ENCODE assay signal across 29 mouse cellular contexts in genomic region chr11:5965865-5966264, GRCm38 (mm10). TPM values are rescaled to one million over a fixed set of nuclear protein-coding genes. Genes with fewer than 3 reads are reported as not detected.
DNase-seq lines count a peak whose midpoint lies in the region; ATAC-seq and TF ChIP-seq lines count a peak whose summit lies in the region.
"Had no signal": no experiment of that assay in that cellular context is flagged by ENCODE, and none has a peak within 500 bp of the region (broad histone marks: within the 10 kb centered on the region; RNA-seq: fewer than 3 reads in every experiment).

No protein-coding gene starts in this region.

- no peak overlapping the region for H3K27ac ChIP-seq in gastrocnemius, adult 2 months
- H3K27ac ChIP-seq: embryonic facial prominence, embryonic 10.5 days; embryonic facial prominence, embryonic 15.5 days; forebrain, embryonic 12.5 days; hindbrain, embryonic 10.5 days; hindbrain, embryonic 15.5 days; liver, embryonic 14.5 days; midbrain, embryonic 10.5 days; midbrain, embryonic 15.5 days; neural tube, embryonic 15.5 days; stomach, postnatal 0 days had no signal

- ATAC-seq in megakaryocyte progenitor cell, adult 5-6 weeks (replicated peaks; ENCODE audit: poor library complexity): no peak
- ATAC-seq: inflammation-experienced regulatory T-cells, adult 6 months; midbrain, embryonic 15.5 days; Patski had no signal

- peak; percentile 18 for DNase-seq in cerebellum, adult 9-11 months
- DNase-seq in cerebellum, adult 8-10 months: no peak
- DNase-seq in gastrocnemius, adult 2 months: peak; percentile 8
- no peak for DNase-seq in gastrocnemius, postnatal 14 days
- peak; percentile 25 for DNase-seq in R1 (ENCODE audit: low read depth, low spot score)
- DNase-seq in brain, embryonic 14.5 days (ENCODE audit: low read depth): peak; percentile 16
- DNase-seq: adrenal gland, postnatal 25 days; heart, postnatal 14 days; kidney, adult 11 months; kidney, postnatal 14 days; liver; lung, adult 2 months; lung, postnatal 14 days; thymus, adult 18-20 months; thymus, postnatal 25 days had no signal

- H3K4me3 ChIP-seq in gastrocnemius, adult 2 months: no peak overlapping the region
- H3K4me3 ChIP-seq: embryonic facial prominence, embryonic 10.5 days; embryonic facial prominence, embryonic 15.5 days; forebrain, embryonic 12.5 days; hindbrain, embryonic 10.5 days; hindbrain, embryonic 15.5 days; midbrain, embryonic 10.5 days; midbrain, embryonic 15.5 days; neural tube, embryonic 15.5 days had no signal

- no peak for TF ChIP-seq CTCF in gastrocnemius, adult 2 months (IDR thresholded peaks at IDR 0.05)
- no peak for TF ChIP-seq CTCF in brain, embryonic 14.5 days (IDR thresholded peaks at IDR 0.05; ENCODE audit: borderline replicate concordance, extremely low read depth, insufficient read depth, insufficient read length)

- intact Hi-C loops in gastrocnemius, adult 2 months (cut with DNase I): no loop called here
- intact Hi-C loops in gastrocnemius, postnatal 14 days (cut with DNase I; ENCODE audit: low total_unique reads): no loop called here

- no peak for TF ChIP-seq POLR2A in brain, embryonic 14.5 days (IDR thresholded peaks at IDR 0.05; ENCODE audit: borderline replicate concordance, extremely low read depth, insufficient read depth, insufficient read length, poor library complexity, severe bottlenecking)

RNA-seq across cellular contexts. Expression of gene Ykt6, which starts 10.4 kb away (rescaled TPM):
- 10 to 100 TPM; 37.0 to 46.7 TPM for total RNA-seq in gastrocnemius, adult 2 months (2021)
- total RNA-seq in gastrocnemius, postnatal 14 days (2021): 10 to 100 TPM; 36.2 to 38.8 TPM
- 74.7 and 106 TPM in 2 replicates for polyA plus RNA-seq in brain, embryonic 14.5 days (2012; rRNA removed)
- total RNA-seq in megakaryocyte progenitor cell, adult 5-6 weeks (2015): 17.4 and 18.2 TPM in 2 replicates
- 44.4 and 48.7 TPM in 2 replicates for total RNA-seq in megakaryocyte progenitor cell, adult 5-6 weeks (2017)

RNA-seq across cellular contexts. Expression of gene Gck, which starts 16.0 kb away (rescaled TPM):
- 1 to 10 TPM; 1.8 to 7.8 TPM for total RNA-seq in gastrocnemius, adult 2 months (2021)
- 1 to 10 TPM in 1 of 2 experiments, under 1 TPM in 1; 0.29 to 1.3 TPM for total RNA-seq in gastrocnemius, postnatal 14 days (2021)
- 5.9 and 6.4 TPM in 2 replicates for polyA plus RNA-seq in brain, embryonic 14.5 days (2012; rRNA removed)
- not detected in 2 replicates for total RNA-seq in megakaryocyte progenitor cell, adult 5-6 weeks (2015)
- total RNA-seq in megakaryocyte progenitor cell, adult 5-6 weeks (2017): not detected in 2 replicates
- total RNA-seq: MEL had no signal
- polyA plus RNA-seq: inflammation-experienced regulatory T-cells, adult 6 months had no signal

Comparison
In these comparisons a context has a peak if more than half of its experiments do, and no peak if none do; other contexts are left out.
1. DNase-seq: peak in cerebellum, adult 9-11 months (single experiment), gastrocnemius, adult 2 months (single experiment), R1 (single experiment) and brain, embryonic 14.5 days (single experiment); none in cerebellum, adult 8-10 months (single experiment) and gastrocnemius, postnatal 14 days (single experiment).